ENCODE assay signal across 24 mouse cellular contexts in genomic region chr6:39423686-39424085, GRCm38 (mm10). TPM values are rescaled to one million over a fixed set of nuclear protein-coding genes. Genes with fewer than 3 reads are reported as not detected.
DNase-seq lines count a peak whose midpoint lies in the region; ATAC-seq and TF ChIP-seq lines count a peak whose summit lies in the region.
"Had no signal": no experiment of that assay in that cellular context is flagged by ENCODE, and none has a peak within 500 bp of the region (broad histone marks: within the 10 kb centered on the region; RNA-seq: fewer than 3 reads in every experiment).

No protein-coding gene starts in this region.

- H3K4me1 ChIP-seq in MEL (ENCODE audit: control insufficient read depth in 1 of 2, insufficient read depth in 2 of 2, low read length in 2 of 2): peaks cover 13 to 32% of the 10 kb centered on the region in 2 experiments
- 0 out of 2 replicates have a peak, but pooled peaks cover 4% of the 10 kb centered on the region for H3K4me1 ChIP-seq in kidney, embryonic 14.5 days (ENCODE audit: control insufficient read depth, insufficient read depth, low read length)

- WGBS in kidney, embryonic 14.5 days: 92% methylated on average over 7 of the region's 7 CpGs

- H3ac ChIP-seq in C2C12 (ENCODE audit: control insufficient read depth, insufficient read length, low read depth): no peak overlapping the region

- TF ChIP-seq EP300 in MEL (IDR thresholded peaks at IDR 0.05; ENCODE audit: low read depth in 1 of 2, low read length in 2 of 2): peak; percentile 71 to 84

- peak; percentile 55 for ATAC-seq in erythroid progenitor cell, adult 5-6 weeks (replicated peaks; ENCODE audit: low FRiP score, poor library complexity, severe bottlenecking)
- ATAC-seq in megakaryocyte progenitor cell, adult 5-6 weeks (replicated peaks; ENCODE audit: poor library complexity): peak; percentile 38
- no peak for ATAC-seq in activated CD4-positive, CD25-positive, alpha-beta regulatory T cell, adult 4 months
- ATAC-seq in kidney, embryonic 14.5 days (ENCODE audit: low FRiP score, low TSS enrichment): no peak
- ATAC-seq: forebrain, embryonic 14.5 days; midbrain, embryonic 15.5 days; Patski had no signal

- peaks cover 1% of the 10 kb centered on the region for H3K79me3 ChIP-seq in C2C12 (ENCODE audit: low read depth)

- H3K9me3 ChIP-seq in MEL (replicated peaks; ENCODE audit: insufficient read depth, low read length): no peaks in the 10 kb centered on the region
- no peaks in the 10 kb centered on the region for H3K9me3 ChIP-seq in kidney, embryonic 14.5 days (ENCODE audit: control insufficient read depth, low read length)
- H3K9me3 ChIP-seq: embryonic facial prominence, embryonic 10.5 days; heart, embryonic 12.5 days; hindbrain, embryonic 12.5 days; megakaryocyte, embryonic 14.5 days; midbrain, embryonic 15.5 days had no signal

- TF ChIP-seq POLR2A in MEL (IDR thresholded peaks at IDR 0.05; ENCODE audit: control insufficient read depth in 1 of 2, insufficient read depth in 1 of 2, low read depth in 1 of 2, low read length in 2 of 2, poor library complexity in 1 of 2): no peak

- no peak overlapping the region for H3K4me3 ChIP-seq in C2C12 (ENCODE audit: insufficient read depth, poor library complexity, severe bottlenecking)
- H3K4me3 ChIP-seq in MEL (ENCODE audit: control insufficient read depth in 1 of 2, insufficient read depth in 1 of 2, low read depth in 2 of 2, low read length in 2 of 2): no peak overlapping the region
- no peak overlapping the region for H3K4me3 ChIP-seq in kidney, embryonic 14.5 days (ENCODE audit: low read length)
- H3K4me3 ChIP-seq: embryonic facial prominence, embryonic 10.5 days; heart, embryonic 12.5 days; hindbrain, embryonic 12.5 days; megakaryocyte, embryonic 14.5 days; midbrain, embryonic 15.5 days; myocyte had no signal

- no peaks in the 10 kb centered on the region for H3K36me3 ChIP-seq in C2C12 (ENCODE audit: control insufficient read depth, insufficient read depth)
- peaks cover 0 to 40% of the 10 kb centered on the region in 2 experiments; a peak in 2 of 4 replicates for H3K36me3 ChIP-seq in MEL (ENCODE audit: control insufficient read depth in 1 of 2, insufficient read depth in 2 of 2, low read length in 2 of 2)
- no peaks in the 10 kb centered on the region for H3K36me3 ChIP-seq in kidney, embryonic 14.5 days (ENCODE audit: control insufficient read depth, insufficient read depth, low read length)
- H3K36me3 ChIP-seq: embryonic facial prominence, embryonic 10.5 days; heart, embryonic 12.5 days; hindbrain, embryonic 12.5 days; midbrain, embryonic 15.5 days had no signal

- no peak for TF ChIP-seq RAD21 in MEL (IDR thresholded peaks at IDR 0.05; ENCODE audit: low read depth, low read length)

- H3K79me2 ChIP-seq in C2C12 (ENCODE audit: control insufficient read depth, insufficient read depth) (peaks cover 4% of the 10 kb centered on the region), MEL (ENCODE audit: control insufficient read depth, insufficient read depth, low read length, poor library complexity) (peaks cover 7% of the 10 kb centered on the region)

- H3K4me2 ChIP-seq in kidney, embryonic 14.5 days (replicated peaks; ENCODE audit: low read depth, low read length): no peak overlapping the region
- H3K4me2 ChIP-seq: heart, embryonic 12.5 days; hindbrain, embryonic 12.5 days; midbrain, embryonic 15.5 days had no signal

- no peak overlapping the region for H3K9ac ChIP-seq in MEL (ENCODE audit: control insufficient read depth, low read depth, low read length, poor library complexity, severe bottlenecking)
- no peak overlapping the region for H3K9ac ChIP-seq in kidney, embryonic 14.5 days (ENCODE audit: low read depth, low read length)
- H3K9ac ChIP-seq: heart, embryonic 12.5 days; hindbrain, embryonic 12.5 days; midbrain, embryonic 15.5 days had no signal

- H3K27me3 ChIP-seq in C2C12 (ENCODE audit: control insufficient read depth, insufficient read depth, insufficient read length): no peaks in the 10 kb centered on the region
- no peaks in the 10 kb centered on the region for H3K27me3 ChIP-seq in MEL (ENCODE audit: control insufficient read depth in 1 of 2, insufficient read depth in 2 of 2, low read length in 2 of 2)
- H3K27me3 ChIP-seq in kidney, embryonic 14.5 days (ENCODE audit: control insufficient read depth, insufficient read depth, low read length): no peaks in the 10 kb centered on the region; the same call in 1 of the 2 replicates
- H3K27me3 ChIP-seq: hindbrain, embryonic 12.5 days; megakaryocyte, embryonic 14.5 days; midbrain, embryonic 15.5 days; Patski had no signal

- DNase-seq in MEL (ENCODE audit: low read depth, low spot score): peak; percentile 69
- no peak for DNase-seq in frontal cortex, postnatal 36 days (ENCODE audit: low spot score in 2 of 2)
- DNase-seq: adrenal gland, postnatal 25 days; cerebellum, adult 2 months; heart, postnatal 14 days; kidney, adult 8-10 months; kidney, postnatal 25 days; thymus, postnatal 25 days had no signal

- TF ChIP-seq CTCF in C2C12 (IDR thresholded peaks at IDR 0.05; ENCODE audit: control insufficient read depth, insufficient read depth, insufficient read length) (no peak), MEL (IDR thresholded peaks at IDR 0.05 in 2 of 3, conservative IDR thresholded peaks at IDR 0.05 in 1 of 3; ENCODE audit: control insufficient read depth in 1 of 3, insufficient read depth in 1 of 3, low read depth in 2 of 3, low read length in 3 of 3, poor library complexity in 1 of 3, severe bottlenecking in 1 of 3) (no peak)

- peak overlapping the region; percentile 16; the same call in 1 of the 2 replicates for H3K27ac ChIP-seq in MEL (ENCODE audit: control insufficient read depth, low read depth, low read length)
- H3K27ac ChIP-seq in kidney, embryonic 14.5 days (ENCODE audit: low read depth, low read length): no peak overlapping the region
- H3K27ac ChIP-seq: embryonic facial prominence, embryonic 10.5 days; hindbrain, embryonic 12.5 days; midbrain, embryonic 15.5 days had no signal

TF ChIP-seq in C2C12, 6 proteins besides CTCF, POLR2A, EP300 and RAD21:
- TF ChIP-seq MYOD1 (IDR thresholded peaks at IDR 0.05; ENCODE audit: control insufficient read depth, insufficient read length, low read depth): no peak
- TF ChIP-seq USF1 (IDR thresholded peaks at IDR 0.05; ENCODE audit: low read depth): peak; percentile 43

TF ChIP-seq in MEL, 35 proteins besides CTCF, POLR2A, EP300 and RAD21 (continues in another document):
- TF ChIP-seq ZNF384 (IDR thresholded peaks at IDR 0.05; ENCODE audit: low read depth, low read length) (no peak), ETS1 (IDR thresholded peaks at IDR 0.05; ENCODE audit: low read depth, low read length) (peak; percentile 71), RCOR1 (IDR thresholded peaks at IDR 0.05; ENCODE audit: low read depth, low read length) (peak; percentile 83), MYC (IDR thresholded peaks at IDR 0.05; ENCODE audit: low read depth, low read length) (0 out of 2 replicates have a peak, but pooled peaks have one; percentile 39), MEF2A (IDR thresholded peaks at IDR 0.05; ENCODE audit: extremely low read depth, insufficient replicate concordance, low read depth, low read length, poor library complexity, severe bottlenecking) (no peak), ZKSCAN1 (IDR thresholded peaks at IDR 0.05; ENCODE audit: low read depth, low read length) (no peak), NELFE (IDR thresholded peaks at IDR 0.05; ENCODE audit: low read depth, low read length) (no peak), HCFC1 (IDR thresholded peaks at IDR 0.05; ENCODE audit: low read depth, low read length) (no peak), TCF12 (IDR thresholded peaks at IDR 0.05; ENCODE audit: low read depth, low read length) (peak; percentile 87)

RNA-seq across cellular contexts. Expression of gene Mkrn1, which starts 3.4 kb away (rescaled TPM):
- polyA plus RNA-seq in C2C12 (2012; fragmentation: generic; extraction: Trizol): 30.9 TPM
- total RNA-seq in MEL (2012; rRNA removed): 58.1 and 60.4 TPM in 2 replicates
- polyA plus RNA-seq in MEL (2012; ENCODE audit: insufficient read depth in 1 of 2, insufficient read length in 2 of 2, low read depth in 1 of 2, low replicate concordance in 2 of 2, missing spikeins in 1 of 2): 10 to 100 TPM in 1 of 2 experiments, not detected in 1; 57.4 TPM
- 253 and 359 TPM in 2 replicates for total RNA-seq in erythroid progenitor cell, adult 5-6 weeks (2015; ENCODE audit: low replicate concordance)
- total RNA-seq in erythroid progenitor cell, adult 5-6 weeks (2017; ENCODE audit: low replicate concordance): 284 and 418 TPM in 2 replicates
- total RNA-seq in megakaryocyte progenitor cell, adult 5-6 weeks (2015): 43.6 and 49.2 TPM in 2 replicates
- 31.7 and 34.4 TPM in 2 replicates for total RNA-seq in megakaryocyte progenitor cell, adult 5-6 weeks (2017)
- polyA plus RNA-seq in activated CD4-positive, CD25-positive, alpha-beta regulatory T cell, adult 4 months (2017; shearing (Covaris generic)): 10 to 100 TPM; 58.4 to 63.4 TPM
- 45.5 and 65.2 TPM in 2 replicates for polyA plus RNA-seq in kidney, embryonic 14.5 days (2014; fragmentation: Nextera tagmentation; extraction: Ambion mirVana)

RNA-seq across cellular contexts. Expression of gene Rab19, which starts 42.7 kb away (rescaled TPM):
- polyA plus RNA-seq in C2C12 (2012; fragmentation: generic; extraction: Trizol) (not detected), MEL (2012; ENCODE audit: insufficient read depth in 1 of 2, insufficient read length in 2 of 2, low read depth in 1 of 2, low replicate concordance in 2 of 2, missing spikeins in 1 of 2) (under 1 TPM in 1 of 2 experiments, not detected in 1; 0.10 TPM)
- 0.13 TPM in 1 of 2 replicates, not detected in the other for total RNA-seq in MEL (2012; rRNA removed)
- total RNA-seq in erythroid progenitor cell, adult 5-6 weeks (2015; ENCODE audit: low replicate concordance): 2.5 TPM in 1 of 2 replicates, not detected in the other
- 0.68 and 1.3 TPM in 2 replicates for total RNA-seq in erythroid progenitor cell, adult 5-6 weeks (2017; ENCODE audit: low replicate concordance)
- 0.37 TPM in 1 of 2 replicates, not detected in the other for total RNA-seq in megakaryocyte progenitor cell, adult 5-6 weeks (2015)
- total RNA-seq in megakaryocyte progenitor cell, adult 5-6 weeks (2017): 0.34 and 0.42 TPM in 2 replicates
- polyA plus RNA-seq in activated CD4-positive, CD25-positive, alpha-beta regulatory T cell, adult 4 months (2017; shearing (Covaris generic)): 10 to 100 TPM; 64.0 to 72.1 TPM
- polyA plus RNA-seq in kidney, embryonic 14.5 days (2014; fragmentation: Nextera tagmentation; extraction: Ambion mirVana): 1.7 and 3.6 TPM in 2 replicates
- total RNA-seq: layer of hippocampus, adult 8-10 months; left cerebral cortex, postnatal 25 days had no signal
- polyA plus RNA-seq: myocyte; neural tube, embryonic 14.5 days had no signal

RNA-seq across cellular contexts. Expression of gene Slc37a3, which starts 46.2 kb away (rescaled TPM):
- polyA plus RNA-seq in C2C12 (2012; fragmentation: generic; extraction: Trizol) (18.6 TPM), MEL (2012; ENCODE audit: insufficient read depth in 1 of 2, insufficient read length in 2 of 2, low read depth in 1 of 2, low replicate concordance in 2 of 2, missing spikeins in 1 of 2) (10 to 100 TPM in 1 of 2 experiments, not detected in 1; 12.0 TPM)
- 4.9 and 5.9 TPM in 2 replicates for total RNA-seq in MEL (2012; rRNA removed)
- total RNA-seq in erythroid progenitor cell, adult 5-6 weeks (2015; ENCODE audit: low replicate concordance): 1.4 and 10.9 TPM in 2 replicates
- 0.83 and 2.3 TPM in 2 replicates for total RNA-seq in erythroid progenitor cell, adult 5-6 weeks (2017; ENCODE audit: low replicate concordance)
- total RNA-seq in megakaryocyte progenitor cell, adult 5-6 weeks (2015): 0.59 and 0.73 TPM in 2 replicates
- total RNA-seq in megakaryocyte progenitor cell, adult 5-6 weeks (2017): 1.7 and 3.4 TPM in 2 replicates
- 10 to 100 TPM; 41.2 to 43.6 TPM for polyA plus RNA-seq in activated CD4-positive, CD25-positive, alpha-beta regulatory T cell, adult 4 months (2017; shearing (Covaris generic))
- 42.5 and 52.7 TPM in 2 replicates for polyA plus RNA-seq in kidney, embryonic 14.5 days (2014; fragmentation: Nextera tagmentation; extraction: Ambion mirVana)

Comparison
In these comparisons a context has a peak if more than half of its experiments do, and no peak if none do; other contexts are left out.
1. ATAC-seq: peak in erythroid progenitor cell, adult 5-6 weeks (single experiment) and megakaryocyte progenitor cell, adult 5-6 weeks (single experiment); none in activated CD4-positive, CD25-positive, alpha-beta regulatory T cell, adult 4 months (single experiment) and kidney, embryonic 14.5 days (single experiment).
2. RNA of gene Rab19, which starts 42.7 kb away (polyA plus RNA-seq): 64.0 to 72.1 TPM in activated CD4-positive, CD25-positive, alpha-beta regulatory T cell, adult 4 months; 1.7 to 3.6 TPM in kidney, embryonic 14.5 days, 0.10 TPM in MEL and not detected in C2C12 (single experiment); every median in the first group is over 10 times any median in the second.